Mouse (Mus musculus) T-helper 17 cell (primary cell): ENCODE results near the gene Tbc1d22b.

ENCODE experiments used
- in situ Hi-C, 2 experiments: fragments of 300-600 bp; cut with MboI, MseI; formaldehyde crosslinking; loops; 1 replicate in 1 of 2; 2 replicates in 1 of 2; pipeline ENCODE4 v1.15.1; 2025; ENCODE audit warnings: high pct_unique_total_duplicates in 2 of 2

Gene Tbc1d22b

GRCm38 (mm10) chr17:29540426-29540825, 9.2 kb upstream of the Tbc1d22b start:
- in situ Hi-C loops = no loop called here

- in situ Hi-C loops = no loop called here
Measured at GRCm38 (mm10) chr17:29541419-29541818, 8.2 kb upstream of the Tbc1d22b start.

GRCm38 (mm10) chr17:29542831-29543690, 6.5 kb upstream of the Tbc1d22b start:
- in situ Hi-C loops = no loop called here

- in situ Hi-C loops = no loop called here
Measured at GRCm38 (mm10) chr17:29544064-29544463, 5.5 kb upstream of the Tbc1d22b start.

- in situ Hi-C loops = no loop called here
Measured at GRCm38 (mm10) chr17:29545241-29545640, 4.3 kb upstream of the Tbc1d22b start.

GRCm38 (mm10) chr17:29548494-29548893, 1.1 kb upstream of the Tbc1d22b start:
- in situ Hi-C loops = no loop called here

GRCm38 (mm10) chr17:29548994-29549393, 591 bp upstream of the Tbc1d22b start:
- in situ Hi-C loops = no loop called here

GRCm38 (mm10) chr17:29551019-29551418, 1.4 kb downstream of the Tbc1d22b start:
- in situ Hi-C loops = loop anchor here in 1 of 2 experiments (10.0 kb wide), 1 partner anchor 454 kb away; the partner anchor contains the start of gene Zfand3

GRCm38 (mm10) chr17:29552162-29552732, 2.7 kb downstream of the Tbc1d22b start, which contains the start of gene Tmem217:
Gene Tmem217, minus strand, starts transcription at chr17:29552385.
- in situ Hi-C loops = loop anchor here in 1 of 2 experiments (10.0 kb wide), 1 partner anchor 453 kb away; the partner anchor contains the start of gene Zfand3

GRCm38 (mm10) chr17:29554176-29554575, 4.6 kb downstream of the Tbc1d22b start:
- in situ Hi-C loops = loop anchor here in 1 of 2 experiments (10.0 kb wide), 1 partner anchor 451 kb away; the partner anchor contains the start of gene Zfand3

- in situ Hi-C loops = loop anchor here in 1 of 2 experiments (10.0 kb wide), 1 partner anchor 448 kb away; the partner anchor contains the start of gene Zfand3
Measured at GRCm38 (mm10) chr17:29556456-29556855, 6.9 kb downstream of the Tbc1d22b start.

GRCm38 (mm10) chr17:29556893-29557292, 7.3 kb downstream of the Tbc1d22b start:
- in situ Hi-C loops = loop anchor here in 1 of 2 experiments (10.0 kb wide), 1 partner anchor 448 kb away; the partner anchor contains the start of gene Zfand3

- in situ Hi-C loops = loop anchor here in 1 of 2 experiments (10.0 kb wide), 1 partner anchor 446 kb away; the partner anchor contains the start of gene Zfand3
Measured at GRCm38 (mm10) chr17:29558476-29558875, 8.9 kb downstream of the Tbc1d22b start.

- in situ Hi-C loops = no loop called here
Measured at GRCm38 (mm10) chr17:29565521-29565920, 15.9 kb downstream of the Tbc1d22b start.

GRCm38 (mm10) chr17:29568435-29568834, 18.9 kb downstream of the Tbc1d22b start:
- in situ Hi-C loops = no loop called here

- in situ Hi-C loops = loop anchor here in 1 of 2 experiments (5.0 kb wide), 1 partner anchor 67 kb away; no protein-coding TSS in a partner anchor
Measured at GRCm38 (mm10) chr17:29569831-29570230, 20.2 kb downstream of the Tbc1d22b start.

- in situ Hi-C loops = no loop called here
Measured at GRCm38 (mm10) chr17:29579579-29580126, 30.1 kb downstream of the Tbc1d22b start.

GRCm38 (mm10) chr17:29583569-29583968, 34.0 kb downstream of the Tbc1d22b start:
- in situ Hi-C loops = no loop called here

- in situ Hi-C loops = no loop called here
Measured at GRCm38 (mm10) chr17:29584306-29584705, 34.7 kb downstream of the Tbc1d22b start.

- in situ Hi-C loops = no loop called here
Measured at GRCm38 (mm10) chr17:29584737-29585136, 35.2 kb downstream of the Tbc1d22b start.

GRCm38 (mm10) chr17:29585446-29585845, 35.9 kb downstream of the Tbc1d22b start:
- in situ Hi-C loops = no loop called here

GRCm38 (mm10) chr17:29586921-29587320, 37.3 kb downstream of the Tbc1d22b start:
- in situ Hi-C loops = no loop called here
